Mouse (Mus musculus) naive thymus-derived CD4-positive, alpha-beta T cell, adult 5 months (primary cell): ENCODE results near the gene Ano8. TPM values are rescaled to one million over a fixed set of nuclear protein-coding genes. Genes with fewer than 3 reads are reported as not detected.

ENCODE experiments used
- polyA plus RNA-seq: library from polyadenylated mRNA; unstranded; fragments of 100-300 nt; shearing (Covaris generic); gene quantifications from one replicate; pipeline ENCODE4 v1.2.1, GENCODE M21; 2017

Ano8 gene
- polyA plus RNA-seq: 14.2 TPM

GRCm38 (mm10) chr8:71485142-71486135 is at the start of gene Ano8:
TSS of gene Ano8 (minus strand) at chr8:71485963.

GRCm38 (mm10) chr8:71525226-71526050 is 39.7 kb upstream of the Ano8 start, which contains the start of gene Ccdc194:
TSS of gene Ccdc194 (minus strand) at chr8:71525711.

GRCm38 (mm10) chr8:71511644-71512043 is 25.9 kb upstream of the Ano8 start, which contains the start of gene Plvap:
TSS of gene Plvap (minus strand) at chr8:71511752.

GRCm38 (mm10) chr8:71487691-71488445 is 2.1 kb upstream of the Ano8 start, which contains the start of gene Gtpbp3:
TSS of gene Gtpbp3 (plus strand) at chr8:71488103.

GRCm38 (mm10) chr8:71468916-71469315 is 16.8 kb downstream of the Ano8 start, which contains the start of gene Dda1:
TSS of gene Dda1 (plus strand) at chr8:71469199.

GRCm38 (mm10) chr8:71464513-71465500 is 21.0 kb downstream of the Ano8 start, which contains the start of gene Mrpl34:
TSS of gene Mrpl34 (plus strand) at chr8:71464959.

GRCm38 (mm10) chr8:71463188-71464033 is 22.4 kb downstream of the Ano8 start, which contains the start of gene Abhd8:
TSS of gene Abhd8 (minus strand) at chr8:71463655.

Other genes with a start within 250 kb of the Ano8 start
- 69.4 TPM for gene Myo9b, start 213.2 kb downstream of the Ano8 start, polyA plus RNA-seq
- gene Haus8, start 213.0 kb downstream of the Ano8 start, polyA plus RNA-seq: 23.8 TPM
- 230 TPM for gene Use1, start 119.1 kb downstream of the Ano8 start, polyA plus RNA-seq
- 22.9 TPM for gene Ocel1, start 114.7 kb downstream of the Ano8 start, polyA plus RNA-seq
- 2.9 TPM for gene Nr2f6, start 104.0 kb downstream of the Ano8 start, polyA plus RNA-seq
- 0.24 TPM for gene Ushbp1, start 90.2 kb downstream of the Ano8 start, polyA plus RNA-seq
- gene Babam1, start 89.1 kb downstream of the Ano8 start, polyA plus RNA-seq: 70.3 TPM
- gene Ankle1, start 80.0 kb downstream of the Ano8 start, polyA plus RNA-seq: 0.21 TPM
- gene Abhd8, start 22.3 kb downstream of the Ano8 start, polyA plus RNA-seq: 93.0 TPM
- gene Mrpl34, start 21.0 kb downstream of the Ano8 start, polyA plus RNA-seq: 41.6 TPM
- gene Dda1, start 16.8 kb downstream of the Ano8 start, polyA plus RNA-seq: 153 TPM
- 5.4 TPM for gene Gtpbp3, start 2.1 kb upstream of the Ano8 start, polyA plus RNA-seq
- gene Plvap, start 25.8 kb upstream of the Ano8 start, polyA plus RNA-seq: not detected
- not detected for gene Ccdc194, start 39.7 kb upstream of the Ano8 start, polyA plus RNA-seq
- 71.8 TPM for gene Bst2, start 51.5 kb upstream of the Ano8 start, polyA plus RNA-seq
- gene Mvb12a, start 57.0 kb upstream of the Ano8 start, polyA plus RNA-seq: 44.2 TPM
- gene Tmem221, start 72.9 kb upstream of the Ano8 start, polyA plus RNA-seq: 1.5 TPM
- gene Nxnl1, start 80.6 kb upstream of the Ano8 start, polyA plus RNA-seq: 0.25 TPM
- 8.1 TPM for gene Slc27a1, start 82.9 kb upstream of the Ano8 start, polyA plus RNA-seq
- gene Pgls, start 106.2 kb upstream of the Ano8 start, polyA plus RNA-seq: 79.0 TPM
- 2.7 TPM for gene Fam129c, start 111.7 kb upstream of the Ano8 start, polyA plus RNA-seq
- gene Colgalt1, start 125.0 kb upstream of the Ano8 start, polyA plus RNA-seq: 49.3 TPM
- 0.44 TPM for gene Unc13a, start 185.8 kb upstream of the Ano8 start, polyA plus RNA-seq
- 78.2 TPM for gene Jak3, start 190.3 kb upstream of the Ano8 start, polyA plus RNA-seq
- gene Insl3, start 203.3 kb upstream of the Ano8 start, polyA plus RNA-seq: 28.9 TPM
- gene B3gnt3, start 215.8 kb upstream of the Ano8 start, polyA plus RNA-seq: 1.6 TPM
- 144 TPM for gene Fcho1, start 239.8 kb upstream of the Ano8 start, polyA plus RNA-seq